Mouse (Mus musculus) megakaryocyte-erythroid progenitor cell, adult 5-6 weeks (primary cell): ENCODE results near the gene Actr2. TPM values are rescaled to one million over a fixed set of nuclear protein-coding genes. Genes with fewer than 3 reads are reported as not detected.
"Not testable (repeated sequence)": the region's sequence is repeated elsewhere in the genome, so short reads cannot be mapped to it uniquely, and the experiment has no call there.

Experiments used
- ATAC-seq: replicated peaks from 2 replicates; pipeline ENCODE4 v1.8.0; 2016; ENCODE audit warnings: mild to moderate bottlenecking, inconsistent platforms; ENCODE audit not compliant: severe bottlenecking, poor library complexity, low FRiP score, low TSS enrichment
- total RNA-seq, 2 experiments: library from RNA; stranded (forward) in 1 of 2; stranded (reverse) in 1 of 2; fragments of 200-1000, 215-1000 nt in 1 of 2; fragments of >200 nt in 1 of 2; fragmentation: Nextera tagmentation in 1 of 2; gene quantifications; 2 replicates each; pipeline ENCODE4 v1.2.3; 2014 to 2017

Gene Actr2
- total RNA-seq (2014; fragmentation: Nextera tagmentation) (87.7 and 120 TPM in 2 replicates), total RNA-seq (2017) (176 and 182 TPM in 2 replicates)

GRCm38 (mm10) chr11:20112741-20113480 is at the start of gene Actr2:
Gene Actr2 (minus strand): TSS chr11:20112913.
- peak; percentile 98 for ATAC-seq

- no peak for ATAC-seq
Observed at GRCm38 (mm10) chr11:20158879-20159278, 46.2 kb upstream of the Actr2 start.

- ATAC-seq, result not testable (repeated sequence)
Observed at GRCm38 (mm10) chr11:20153542-20153941, 40.8 kb upstream of the Actr2 start.

- 0 out of 2 replicates have a peak, but pooled peaks have one; percentile 22 for ATAC-seq
Observed at GRCm38 (mm10) chr11:20152107-20152901, 39.6 kb upstream of the Actr2 start.

- ATAC-seq, result no peak
Observed at GRCm38 (mm10) chr11:20151290-20151689, 38.6 kb upstream of the Actr2 start.

GRCm38 (mm10) chr11:20149936-20150335 is 37.2 kb upstream of the Actr2 start:
- no peak for ATAC-seq

- ATAC-seq, result no peak
Observed at GRCm38 (mm10) chr11:20145383-20145782, 32.7 kb upstream of the Actr2 start.

- ATAC-seq, result no peak
Observed at GRCm38 (mm10) chr11:20144536-20145263, 32.0 kb upstream of the Actr2 start.

- ATAC-seq, result not testable (repeated sequence)
Observed at GRCm38 (mm10) chr11:20143687-20144086, 31.0 kb upstream of the Actr2 start.

GRCm38 (mm10) chr11:20142516-20142915 is 29.8 kb upstream of the Actr2 start:
- no peak for ATAC-seq

GRCm38 (mm10) chr11:20140286-20140685 is 27.6 kb upstream of the Actr2 start:
- ATAC-seq, result no peak

GRCm38 (mm10) chr11:20139711-20140110 is 27.0 kb upstream of the Actr2 start:
- ATAC-seq, result no peak

- ATAC-seq, result no peak
Observed at GRCm38 (mm10) chr11:20138498-20139208, 25.9 kb upstream of the Actr2 start.

GRCm38 (mm10) chr11:20137872-20138271 is 25.2 kb upstream of the Actr2 start:
- no peak for ATAC-seq

- ATAC-seq, result no peak
Observed at GRCm38 (mm10) chr11:20136314-20136713, 23.6 kb upstream of the Actr2 start.

GRCm38 (mm10) chr11:20134869-20135268 is 22.2 kb upstream of the Actr2 start:
- ATAC-seq, result not testable (repeated sequence)

- no peak for ATAC-seq
Observed at GRCm38 (mm10) chr11:20133721-20134120, 21.0 kb upstream of the Actr2 start.

GRCm38 (mm10) chr11:20132955-20133562 is 20.3 kb upstream of the Actr2 start:
- ATAC-seq, result peak; percentile 98
